Mouse (Mus musculus) G1E (cell line): ENCODE results near the gene Ubox5. TPM values are rescaled to one million over a fixed set of nuclear protein-coding genes. Genes with fewer than 3 reads are reported as not detected.

Source experiments
- ATAC-seq: 2 replicates; pipeline ENCODE4 v1.8.0; 2016; ENCODE audit warnings: mild to moderate bottlenecking; ENCODE audit not compliant: insufficient number of reproducible peaks, poor library complexity, low FRiP score, severe bottlenecking; ENCODE audit errors: extremely low read depth
- DNase-seq: peaks from one replicate; pipeline ENCODE4 v3.0.0; 2012; ENCODE audit warnings: low spot score
- H3K27me3 ChIP-seq: 2 replicates; pipeline ENCODE4 v1.6.1; 2012; ENCODE audit warnings: mild to moderate bottlenecking, low read length, inconsistent platforms; ENCODE audit not compliant: insufficient read depth
- H3K36me3 ChIP-seq: replicated peaks from 2 replicates; pipeline ENCODE3; 2012; ENCODE audit warnings: mild to moderate bottlenecking, inconsistent platforms
- H3K4me1 ChIP-seq: 2 replicates; pipeline ENCODE4 v1.6.1; 2012; ENCODE audit warnings: low read depth, low read length, inconsistent platforms, mixed read lengths; ENCODE audit not compliant: insufficient read depth
- H3K4me3 ChIP-seq: 2 replicates; pipeline ENCODE4 v1.5.1; 2012; ENCODE audit warnings: low read depth, mild to moderate bottlenecking, inconsistent platforms, low read length, moderate library complexity, mixed read lengths
- H3K9me3 ChIP-seq: replicated peaks from 2 replicates; pipeline ENCODE4 v1.6.1; 2012; ENCODE audit warnings: inconsistent platforms
- CTCF ChIP-seq: IDR thresholded peaks from 2 replicates; pipeline ENCODE4 v1.5.1; 2012; ENCODE audit warnings: low read depth, low read length, inconsistent platforms, mixed read lengths
- GATA1 ChIP-seq: IDR thresholded peaks from 2 replicates; pipeline ENCODE4 v1.6.1; 2012; ENCODE audit warnings: borderline replicate concordance, low read length, inconsistent platforms, mixed read lengths
- GATA2 ChIP-seq: IDR thresholded peaks from 2 replicates; pipeline ENCODE4 v1.6.1; 2012; ENCODE audit warnings: low read depth, low read length, inconsistent platforms, borderline replicate concordance
- POLR2AphosphoS5 ChIP-seq: IDR thresholded peaks from 2 replicates; pipeline ENCODE4 v1.6.1; 2012; ENCODE audit warnings: low read depth, low read length, inconsistent platforms; ENCODE audit not compliant: insufficient replicate concordance
- TAL1 ChIP-seq: conservative IDR thresholded peaks from 2 replicates; pipeline ENCODE4 v1.6.1; 2012; ENCODE audit warnings: low read depth, low read length, inconsistent platforms, mixed read lengths
- polyA plus RNA-seq: library from polyadenylated mRNA; stranded (reverse); fragments of >175 nt; gene quantifications from 2 replicates; pipeline ENCODE4 v1.2.3, GENCODE M21; 2012
- total RNA-seq, 2 experiments: library from RNA; stranded (forward) in 1 of 2; stranded (reverse) in 1 of 2; fragments of 200-1000 nt in 1 of 2; fragments of >200 nt in 1 of 2; fragmentation: Nextera tagmentation in 1 of 2; gene quantifications; 2 replicates each; pipeline ENCODE4 v1.2.3; 2014 to 2017

Ubox5 gene
- total RNA-seq (2014; fragmentation: Nextera tagmentation) (11.2 and 13.0 TPM in 2 replicates), total RNA-seq (2017) (9.0 and 9.7 TPM in 2 replicates), polyA plus RNA-seq (2.7 and 3.2 TPM in 2 replicates)

GRCm38 (mm10) chr2:130629839-130630203 lies at the start of gene Ubox5, which contains the start of gene Fastkd5:
TSS of gene Ubox5 (minus strand) at chr2:130630038.
TSS of gene Fastkd5 (minus strand) at chr2:130630027.
- DNase-seq (peak; percentile 90), ATAC-seq (peak; percentile 83)
- Histone ChIP-seq H3K27me3 (peaks cover 14% of the 10 kb centered on the region), H3K4me1 (peaks cover 38% of the 10 kb centered on the region), H3K4me3 (peak within 1 kb of the TSS; percentile 98), H3K9me3 (no peaks in the 10 kb centered on the region), H3K36me3 (peaks cover 35% of the 10 kb centered on the region)
- TF ChIP-seq CTCF (no peak), GATA2 (no peak), GATA1 (no peak)

- H3K4me3 ChIP-seq: no peak overlapping the region
Observed at GRCm38 (mm10) chr2:130679154-130679553, 49.3 kb upstream of the Ubox5 start.

GRCm38 (mm10) chr2:130677211-130677610 lies 47.4 kb upstream of the Ubox5 start:
- Histone ChIP-seq H3K36me3 (peaks cover 96% of the 10 kb centered on the region), H3K9me3 (no peaks in the 10 kb centered on the region), H3K4me1 (no peaks in the 10 kb centered on the region), H3K4me3 (no peak overlapping the region), H3K27me3 (no peaks in the 10 kb centered on the region)
- TF ChIP-seq POLR2AphosphoS5 (no peak), GATA2 (no peak), TAL1 (no peak)
- no peak for ATAC-seq
- DNase-seq: no peak

More at GRCm38 (mm10) chr2:130679154-130679553, 49.3 kb upstream of the Ubox5 start:
- no peak for ATAC-seq
- DNase-seq: no peak
- Histone ChIP-seq H3K4me1 (no peaks in the 10 kb centered on the region), H3K27me3 (no peaks in the 10 kb centered on the region), H3K9me3 (no peaks in the 10 kb centered on the region), H3K36me3 (peaks cover 97% of the 10 kb centered on the region)
- TF ChIP-seq CTCF: no peak
- no peak for TF ChIP-seq GATA1
- TF ChIP-seq POLR2AphosphoS5: no peak
- TF ChIP-seq GATA2: no peak
- no peak for TF ChIP-seq TAL1

GRCm38 (mm10) chr2:130667559-130667958 lies 37.7 kb upstream of the Ubox5 start, which contains the start of gene Itpa:
TSS of gene Itpa (plus strand) at chr2:130667610.
- peak; percentile 90 for DNase-seq
- TF ChIP-seq GATA2 (no peak), POLR2AphosphoS5 (no peak), CTCF (no peak), GATA1 (no peak), TAL1 (no peak)
- Histone ChIP-seq H3K9me3 (no peaks in the 10 kb centered on the region), H3K4me3 (peak within 1 kb of the TSS; percentile 82), H3K4me1 (peaks cover 56% of the 10 kb centered on the region), H3K27me3 (no peaks in the 10 kb centered on the region), H3K36me3 (peaks cover 42% of the 10 kb centered on the region)
- peak; percentile 81 for ATAC-seq

- H3K36me3 ChIP-seq: peaks cover 45% of the 10 kb centered on the region
- DNase-seq: peak; percentile 89
- TF ChIP-seq POLR2AphosphoS5: no peak
- no peak for TF ChIP-seq CTCF
- no peak for TF ChIP-seq TAL1
- TF ChIP-seq GATA2: no peak
- TF ChIP-seq GATA1: no peak
- peak within 1 kb of the TSS; percentile 78 for H3K4me3 ChIP-seq
- peak; percentile 77 for ATAC-seq
- no peaks in the 10 kb centered on the region for H3K27me3 ChIP-seq
- peaks cover 50% of the 10 kb centered on the region for H3K4me1 ChIP-seq
- H3K9me3 ChIP-seq: no peaks in the 10 kb centered on the region
Observed at GRCm38 (mm10) chr2:130664102-130664701, 34.4 kb upstream of the Ubox5 start, which contains the start of gene Ddrgk1. TSS of gene Ddrgk1 (minus strand) at chr2:130664659.

- DNase-seq (no peak), ATAC-seq (no peak)
- peaks cover 45% of the 10 kb centered on the region for H3K4me1 ChIP-seq
- peak overlapping the region; percentile 78 for H3K4me3 ChIP-seq
- no peaks in the 10 kb centered on the region for H3K9me3 ChIP-seq
- TF ChIP-seq GATA2 (no peak), CTCF (no peak), TAL1 (no peak)
- H3K27me3 ChIP-seq: no peaks in the 10 kb centered on the region
- peaks cover 52% of the 10 kb centered on the region for H3K36me3 ChIP-seq
Observed at GRCm38 (mm10) chr2:130663342-130663741, 33.5 kb upstream of the Ubox5 start.
